Mouse (Mus musculus): ENCODE results near the gene Ces2f. TPM values are rescaled to one million over a fixed set of nuclear protein-coding genes. Genes with fewer than 3 reads are reported as not detected.

The Ces2f gene
- polyA plus RNA-seq, 2 experiments, result 0.14 to 0.29 TPM

- WGBS, result 86% methylated on average over 4 of the region's 4 CpGs
- no peak overlapping the region for H3K4me2 ChIP-seq (replicated peaks; ENCODE audit: low read depth, low read length, severe bottlenecking)
Observed at GRCm38 (mm10) chr8:104963375-104963894, 16.3 kb downstream of the Ces2f start.

GRCm38 (mm10) chr8:104984126-104984525 is 37.0 kb downstream of the Ces2f start:
- 88% methylated on average over 5 of the region's 5 CpGs for WGBS
- H3K4me1 ChIP-seq (ENCODE audit: control insufficient read depth, insufficient read depth, low read length), result no peaks in the 10 kb centered on the region
- DNase-seq (ENCODE audit: low spot score) (no peak), ATAC-seq (ENCODE audit: low FRiP score, low read depth) (no peak)
- H3K4me2 ChIP-seq (replicated peaks; ENCODE audit: low read depth, low read length, severe bottlenecking), result no peak overlapping the region
- H3K9ac ChIP-seq (ENCODE audit: low read depth, low read length, severe bottlenecking), result no peak overlapping the region
- no peaks in the 10 kb centered on the region for H3K9me3 ChIP-seq (ENCODE audit: control insufficient read depth, low read length)
- no peak overlapping the region for H3K27ac ChIP-seq (replicated peaks; ENCODE audit: low read depth, low read length)
- no peaks in the 10 kb centered on the region for H3K36me3 ChIP-seq (ENCODE audit: control insufficient read depth, insufficient read depth, low read length)
- H3K27me3 ChIP-seq (ENCODE audit: control insufficient read depth, insufficient read depth, low read length), result no peaks in the 10 kb centered on the region
- no peak for TF ChIP-seq POLR2A (IDR thresholded peaks at IDR 0.05; ENCODE audit: borderline replicate concordance, extremely low read depth, insufficient read depth, insufficient read length)
- no peak overlapping the region for H3K4me3 ChIP-seq (replicated peaks; ENCODE audit: low read length)

More at GRCm38 (mm10) chr8:104963375-104963894, 16.3 kb downstream of the Ces2f start:
- H3K9me3 ChIP-seq (ENCODE audit: control insufficient read depth, low read length), result no peaks in the 10 kb centered on the region
- no peaks in the 10 kb centered on the region for H3K4me1 ChIP-seq (ENCODE audit: control insufficient read depth, insufficient read depth, low read length)
- no peak overlapping the region for H3K4me3 ChIP-seq (replicated peaks; ENCODE audit: low read length)
- no peak overlapping the region for H3K27ac ChIP-seq (replicated peaks; ENCODE audit: low read depth, low read length)
- ATAC-seq (ENCODE audit: low FRiP score, low read depth), result no peak
- TF ChIP-seq POLR2A (IDR thresholded peaks at IDR 0.05; ENCODE audit: borderline replicate concordance, extremely low read depth, insufficient read depth, insufficient read length), result no peak
- H3K36me3 ChIP-seq (ENCODE audit: control insufficient read depth, insufficient read depth, low read length), result no peaks in the 10 kb centered on the region
- no peak overlapping the region for H3K9ac ChIP-seq (ENCODE audit: low read depth, low read length, severe bottlenecking)
- H3K27me3 ChIP-seq (ENCODE audit: control insufficient read depth, insufficient read depth, low read length), result no peaks in the 10 kb centered on the region
- no peak for DNase-seq (ENCODE audit: low spot score)

GRCm38 (mm10) chr8:104984942-104985341 is 37.8 kb downstream of the Ces2f start:
- no peak overlapping the region for H3K4me2 ChIP-seq (replicated peaks; ENCODE audit: low read depth, low read length, severe bottlenecking)
- H3K4me3 ChIP-seq (replicated peaks; ENCODE audit: low read length), result no peak overlapping the region
- H3K27me3 ChIP-seq (ENCODE audit: control insufficient read depth, insufficient read depth, low read length), result no peaks in the 10 kb centered on the region
- no peak overlapping the region for H3K27ac ChIP-seq (replicated peaks; ENCODE audit: low read depth, low read length)
- H3K4me1 ChIP-seq (ENCODE audit: control insufficient read depth, insufficient read depth, low read length), result no peaks in the 10 kb centered on the region
- H3K9ac ChIP-seq (ENCODE audit: low read depth, low read length, severe bottlenecking), result no peak overlapping the region
- no peaks in the 10 kb centered on the region for H3K36me3 ChIP-seq (ENCODE audit: control insufficient read depth, insufficient read depth, low read length)
- 98% methylated on average over 2 of the region's 2 CpGs for WGBS
- DNase-seq (ENCODE audit: low spot score) (no peak), ATAC-seq (ENCODE audit: low FRiP score, low read depth) (no peak)
- TF ChIP-seq POLR2A (IDR thresholded peaks at IDR 0.05; ENCODE audit: borderline replicate concordance, extremely low read depth, insufficient read depth, insufficient read length), result no peak
- H3K9me3 ChIP-seq (ENCODE audit: control insufficient read depth, low read length), result no peaks in the 10 kb centered on the region

GRCm38 (mm10) chr8:104998191-104998590 is 51.0 kb downstream of the Ces2f start:
- no peaks in the 10 kb centered on the region for H3K9me3 ChIP-seq (ENCODE audit: control insufficient read depth, low read length)
- TF ChIP-seq POLR2A (IDR thresholded peaks at IDR 0.05; ENCODE audit: borderline replicate concordance, extremely low read depth, insufficient read depth, insufficient read length), result no peak
- H3K36me3 ChIP-seq (ENCODE audit: control insufficient read depth, insufficient read depth, low read length), result no peaks in the 10 kb centered on the region
- H3K27me3 ChIP-seq (ENCODE audit: control insufficient read depth, insufficient read depth, low read length), result no peaks in the 10 kb centered on the region
- WGBS, result 75% methylated on average over 6 of the region's 6 CpGs
- no peak overlapping the region for H3K9ac ChIP-seq (ENCODE audit: low read depth, low read length, severe bottlenecking)
- DNase-seq (ENCODE audit: low spot score), result no peak
- H3K4me3 ChIP-seq (replicated peaks; ENCODE audit: low read length), result no peak overlapping the region
- no peak for ATAC-seq (ENCODE audit: low FRiP score, low read depth)
- H3K4me1 ChIP-seq (ENCODE audit: control insufficient read depth, insufficient read depth, low read length), result no peaks in the 10 kb centered on the region
- H3K4me2 ChIP-seq (replicated peaks; ENCODE audit: low read depth, low read length, severe bottlenecking), result no peak overlapping the region
- no peak overlapping the region for H3K27ac ChIP-seq (replicated peaks; ENCODE audit: low read depth, low read length)

GRCm38 (mm10) chr8:104999183-104999582 is 52.0 kb downstream of the Ces2f start:
- no peak for TF ChIP-seq POLR2A (IDR thresholded peaks at IDR 0.05; ENCODE audit: borderline replicate concordance, extremely low read depth, insufficient read depth, insufficient read length)
- no peaks in the 10 kb centered on the region for H3K9me3 ChIP-seq (ENCODE audit: control insufficient read depth, low read length)

GRCm38 (mm10) chr8:105000586-105000985 is 53.4 kb downstream of the Ces2f start, which contains the start of gene Ces2h:
Ces2h (plus strand) TSS chr8:105000853.
- H3K36me3 ChIP-seq (ENCODE audit: control insufficient read depth, insufficient read depth, low read length), result no peaks in the 10 kb centered on the region
- DNase-seq (ENCODE audit: low spot score), result no peak
- ATAC-seq (ENCODE audit: low FRiP score, low read depth), result no peak
- H3K9ac ChIP-seq (ENCODE audit: low read depth, low read length, severe bottlenecking), result no peak within 1 kb of the TSS
- H3K27me3 ChIP-seq (ENCODE audit: control insufficient read depth, insufficient read depth, low read length), result no peaks in the 10 kb centered on the region
- H3K4me1 ChIP-seq (ENCODE audit: control insufficient read depth, insufficient read depth, low read length), result no peaks in the 10 kb centered on the region
- WGBS, result 84% methylated on average over 7 of the region's 7 CpGs
- H3K27ac ChIP-seq (replicated peaks; ENCODE audit: low read depth, low read length), result no peak within 1 kb of the TSS
- no peak within 1 kb of the TSS for H3K4me3 ChIP-seq (replicated peaks; ENCODE audit: low read length)
- TF ChIP-seq POLR2A (IDR thresholded peaks at IDR 0.05; ENCODE audit: borderline replicate concordance, extremely low read depth, insufficient read depth, insufficient read length), result no peak
- H3K4me2 ChIP-seq (replicated peaks; ENCODE audit: low read depth, low read length, severe bottlenecking), result no peak within 1 kb of the TSS
- no peaks in the 10 kb centered on the region for H3K9me3 ChIP-seq (ENCODE audit: control insufficient read depth, low read length)

More at GRCm38 (mm10) chr8:104999183-104999582, 52.0 kb downstream of the Ces2f start:
- no peaks in the 10 kb centered on the region for H3K4me1 ChIP-seq (ENCODE audit: control insufficient read depth, insufficient read depth, low read length)
- H3K9ac ChIP-seq (ENCODE audit: low read depth, low read length, severe bottlenecking), result no peak overlapping the region
- no peak for ATAC-seq (ENCODE audit: low FRiP score, low read depth)
- H3K4me2 ChIP-seq (replicated peaks; ENCODE audit: low read depth, low read length, severe bottlenecking), result no peak overlapping the region
- 83% methylated on average over 6 of the region's 6 CpGs for WGBS
- no peak for DNase-seq (ENCODE audit: low spot score)
- no peak overlapping the region for H3K27ac ChIP-seq (replicated peaks; ENCODE audit: low read depth, low read length)
- no peak overlapping the region for H3K4me3 ChIP-seq (replicated peaks; ENCODE audit: low read length)
- no peaks in the 10 kb centered on the region for H3K27me3 ChIP-seq (ENCODE audit: control insufficient read depth, insufficient read depth, low read length)
- H3K36me3 ChIP-seq (ENCODE audit: control insufficient read depth, insufficient read depth, low read length), result no peaks in the 10 kb centered on the region

Other genes starting within 250 kb of the Ces2f start
- gene Ces2a, start 213.4 kb upstream of the Ces2f start, polyA plus RNA-seq (2012; rRNA removed), result 0.03 and 0.20 TPM in 2 replicates
- not detected in 2 replicates for gene Ces2a, start 213.4 kb upstream of the Ces2f start, polyA plus RNA-seq (2014; fragmentation: Nextera tagmentation; extraction: Ambion mirVana)
- 0.13 and 0.14 TPM in 2 replicates for gene Ces2b, start 115.8 kb upstream of the Ces2f start, polyA plus RNA-seq (2012; rRNA removed)
- gene Ces2b, start 115.8 kb upstream of the Ces2f start, polyA plus RNA-seq (2014; fragmentation: Nextera tagmentation; extraction: Ambion mirVana), result 0.15 and 0.22 TPM in 2 replicates
- gene Ces2c, start 100.3 kb upstream of the Ces2f start, polyA plus RNA-seq (2012; rRNA removed), result 0.03 TPM in 1 of 2 replicates, not detected in the other
- not detected in 2 replicates for gene Ces2c, start 100.3 kb upstream of the Ces2f start, polyA plus RNA-seq (2014; fragmentation: Nextera tagmentation; extraction: Ambion mirVana)
- gene Ces2e, start 21.1 kb upstream of the Ces2f start, polyA plus RNA-seq (2012; rRNA removed), result 0.25 and 0.26 TPM in 2 replicates
- gene Ces2e, start 21.1 kb upstream of the Ces2f start, polyA plus RNA-seq (2014; fragmentation: Nextera tagmentation; extraction: Ambion mirVana), result 0.10 and 0.22 TPM in 2 replicates
- 1.4 and 1.9 TPM in 2 replicates for gene Ces2g, start 14.4 kb downstream of the Ces2f start, polyA plus RNA-seq (2012; rRNA removed)
- gene Ces2g, start 14.4 kb downstream of the Ces2f start, polyA plus RNA-seq (2014; fragmentation: Nextera tagmentation; extraction: Ambion mirVana), result 1.2 and 3.5 TPM in 2 replicates
- not detected in 2 replicates for gene Ces2h, start 53.5 kb downstream of the Ces2f start, polyA plus RNA-seq (2012; rRNA removed)
- not detected in 2 replicates for gene Ces2h, start 53.5 kb downstream of the Ces2f start, polyA plus RNA-seq (2014; fragmentation: Nextera tagmentation; extraction: Ambion mirVana)
- not detected in 2 replicates for gene Ces3a, start 101.2 kb downstream of the Ces2f start, polyA plus RNA-seq (2012; rRNA removed)
- not detected in 2 replicates for gene Ces3a, start 101.2 kb downstream of the Ces2f start, polyA plus RNA-seq (2014; fragmentation: Nextera tagmentation; extraction: Ambion mirVana)
- not detected in 2 replicates for gene Ces3b, start 136.4 kb downstream of the Ces2f start, polyA plus RNA-seq (2012; rRNA removed)
- not detected in 2 replicates for gene Ces3b, start 136.4 kb downstream of the Ces2f start, polyA plus RNA-seq (2014; fragmentation: Nextera tagmentation; extraction: Ambion mirVana)
- gene Ces4a, start 184.4 kb downstream of the Ces2f start, polyA plus RNA-seq (2012; rRNA removed), result 0.05 TPM in 1 of 2 replicates, not detected in the other
- not detected in 2 replicates for gene Ces4a, start 184.4 kb downstream of the Ces2f start, polyA plus RNA-seq (2014; fragmentation: Nextera tagmentation; extraction: Ambion mirVana)
- gene Cbfb, start 223.3 kb downstream of the Ces2f start, polyA plus RNA-seq (2012; rRNA removed), result 75.2 and 82.4 TPM in 2 replicates
- 101 and 119 TPM in 2 replicates for gene Cbfb, start 223.3 kb downstream of the Ces2f start, polyA plus RNA-seq (2014; fragmentation: Nextera tagmentation; extraction: Ambion mirVana)

Data from limb, embryonic 14.5 days (tissue).